Mouse (Mus musculus) central nervous system, embryonic 14 days (tissue): ENCODE data around the gene Rinl. TPM values are rescaled to one million over a fixed set of nuclear protein-coding genes. Genes with fewer than 3 reads are reported as not detected.

Experiments
- polyA plus RNA-seq: library from polyadenylated mRNA; depleted of rRNA; stranded (reverse); fragments of >200 nt; gene quantifications from 2 replicates; pipeline ENCODE4 v1.2.3, GENCODE M21; 2012; rRNA removed

Rinl gene
- polyA plus RNA-seq: 1.2 and 1.6 TPM in 2 replicates

DNA sequence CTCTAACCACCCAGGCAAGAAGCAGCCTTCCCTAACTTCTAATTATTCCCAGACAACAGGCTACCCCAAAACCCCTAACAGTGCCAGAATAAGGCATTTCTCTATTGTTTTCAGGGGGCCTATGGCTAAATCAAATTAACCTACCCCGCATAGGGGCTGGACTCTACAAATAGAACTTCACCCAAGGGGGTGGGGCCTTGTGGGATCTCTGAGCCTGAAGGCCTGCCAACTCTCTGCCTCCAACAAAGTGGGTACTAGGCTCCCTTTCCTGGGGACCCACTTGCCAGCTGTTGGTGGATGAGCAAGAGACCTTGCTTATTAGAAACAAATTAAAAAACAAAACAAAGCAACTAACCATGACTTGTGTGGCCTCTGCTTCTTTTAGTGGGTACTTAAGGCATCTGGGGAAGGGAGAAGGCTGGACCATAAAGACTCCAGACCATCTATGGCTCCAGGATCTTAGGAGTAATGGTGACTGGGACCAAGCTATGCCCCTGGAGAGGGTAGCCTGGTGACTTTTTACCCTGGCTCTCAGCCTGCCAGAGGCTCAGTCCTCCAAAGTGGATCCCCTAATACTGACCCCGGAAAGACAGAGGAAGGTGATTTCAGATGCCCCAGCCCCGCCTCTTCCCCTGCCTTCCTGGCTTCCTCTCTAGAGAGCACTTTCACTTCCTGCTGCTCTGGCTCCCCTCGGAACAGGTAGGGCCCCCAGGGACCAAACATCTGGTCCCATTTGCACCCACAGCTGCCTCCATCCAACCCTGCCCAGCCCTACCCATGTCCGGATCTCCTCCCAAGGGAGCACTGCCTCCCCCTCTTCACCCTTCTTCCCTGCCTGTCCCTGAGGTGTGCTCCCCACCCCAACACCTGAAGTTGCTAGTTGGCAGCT, at the start of gene Rinl:
Gene Rinl, plus strand, starts transcription at position 663 of the 889 bp plus-strand sequence.

DNA sequence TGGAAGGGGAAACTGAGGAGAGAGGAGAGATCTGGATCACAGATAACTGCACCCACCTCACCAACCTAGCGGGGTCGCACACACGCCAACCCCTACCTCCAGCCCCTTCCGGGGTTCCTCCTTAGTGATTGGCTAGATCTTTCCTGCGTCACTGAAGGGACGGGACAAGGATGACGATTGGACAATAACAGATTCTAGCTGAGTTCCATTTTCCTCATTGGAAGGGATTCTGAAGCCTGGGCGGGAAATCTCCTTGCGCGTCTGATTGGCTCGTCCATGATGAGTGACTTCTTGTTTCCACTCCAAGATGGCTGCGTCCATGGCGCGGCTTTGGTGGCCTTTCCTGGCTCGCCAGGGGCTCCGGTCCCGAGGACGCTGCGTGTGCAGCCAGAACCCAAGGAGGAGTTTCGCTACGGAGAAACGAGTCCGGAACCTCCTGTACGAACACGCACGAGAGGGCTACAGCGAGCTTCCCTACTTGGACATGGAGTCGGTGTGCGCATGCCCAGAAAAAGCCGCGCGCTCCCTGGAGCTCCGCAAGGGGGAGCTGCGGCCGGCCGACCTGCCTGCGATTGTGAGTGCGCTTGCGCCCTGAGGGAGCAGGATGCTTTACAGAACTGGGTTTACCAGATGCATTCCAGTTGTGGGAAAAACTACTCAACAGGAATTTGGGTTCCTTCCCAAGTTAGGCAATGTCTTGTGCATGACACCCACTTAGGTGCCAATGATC, 46.9 kb upstream of the Rinl start, which contains the start of the genes Mrps12 and Sars2:
Gene Mrps12, minus strand, starts transcription at position 112 of the 730 bp plus-strand sequence.
Gene Sars2, plus strand, starts transcription at position 284 of the 730 bp plus-strand sequence.

DNA sequence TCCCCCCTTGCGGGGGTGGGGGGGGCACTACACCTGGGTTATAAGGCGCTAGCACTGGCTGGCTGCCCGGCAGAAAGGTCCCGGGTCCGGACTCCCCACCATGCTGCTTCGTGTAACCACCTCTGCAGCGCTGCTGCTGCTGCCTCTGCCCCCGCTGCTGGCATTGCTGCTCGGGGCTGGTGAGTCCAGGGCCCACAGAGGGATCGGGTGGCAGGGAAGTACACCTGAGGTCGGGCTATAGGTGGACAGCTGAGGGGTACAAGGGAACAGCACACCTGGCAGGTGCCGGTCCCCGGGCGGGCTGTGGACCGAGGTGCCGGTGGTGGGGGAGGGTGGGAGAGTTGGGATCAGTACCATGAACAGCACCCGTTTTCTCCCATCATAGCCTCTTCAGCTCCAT, 32.7 kb upstream of the Rinl start, which contains the start of gene Ccer2:
Gene Ccer2, plus strand, starts transcription at position 96 of the 400 bp plus-strand sequence.

DNA sequence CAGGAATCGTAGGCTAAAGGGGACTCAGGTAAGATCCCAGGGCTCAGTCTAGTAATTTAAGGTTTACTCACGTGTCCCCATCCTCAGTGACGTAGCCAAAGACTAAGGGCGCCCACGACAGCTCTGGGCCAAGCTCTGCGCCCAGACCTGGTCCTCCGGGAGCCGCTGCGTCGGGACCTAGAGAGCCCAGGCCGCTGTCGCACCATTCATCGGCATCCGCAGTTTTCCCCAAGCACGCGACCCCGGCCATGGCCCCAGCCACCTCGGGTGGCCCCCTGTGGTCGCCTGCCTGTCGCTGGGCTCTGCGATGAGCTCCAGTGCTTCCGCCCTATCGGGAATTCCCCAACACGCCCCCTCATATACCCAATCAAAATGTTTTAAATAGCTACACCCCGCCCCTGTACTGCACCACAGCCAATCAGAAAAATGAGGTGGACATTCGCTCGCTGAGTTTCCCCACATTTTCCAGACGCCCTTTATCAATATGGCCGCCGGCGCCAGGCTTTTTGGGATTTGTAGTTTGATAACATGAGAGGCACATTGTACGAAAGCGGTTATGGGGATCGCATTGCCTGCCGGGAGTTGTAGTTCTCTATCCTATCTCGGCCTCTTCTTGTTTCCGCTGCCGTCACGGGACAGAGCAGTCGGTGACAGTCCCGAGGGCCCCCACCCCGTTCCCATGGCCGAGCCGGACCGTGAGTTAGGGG, 22.4 kb upstream of the Rinl start, which contains the start of gene Sirt2:
Gene Sirt2, plus strand, starts transcription at position 563 of the 707 bp plus-strand sequence.

DNA sequence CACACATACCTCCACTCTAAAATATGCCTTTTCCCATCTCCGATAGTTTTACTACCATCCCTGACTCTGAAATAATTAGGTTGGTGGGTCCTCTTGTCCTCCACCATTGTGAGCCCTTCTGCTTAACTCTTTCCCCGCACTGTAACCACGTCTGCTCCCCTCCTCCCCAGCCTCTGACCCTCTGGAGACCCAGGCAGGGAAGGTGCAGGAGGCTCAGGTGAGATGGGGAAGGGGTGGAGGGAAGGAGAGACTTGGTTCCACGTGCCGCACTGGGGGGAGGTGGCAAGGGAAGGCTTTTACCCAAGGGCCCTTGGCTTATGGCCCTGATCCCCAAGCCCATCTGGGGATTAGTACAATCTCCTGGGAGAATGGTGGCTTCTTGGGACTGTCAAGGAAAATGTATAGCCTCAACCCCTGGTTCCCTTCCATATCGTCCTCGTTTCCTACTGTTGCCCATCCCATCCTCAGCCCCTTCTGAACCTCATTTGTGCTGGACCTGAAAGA, 21.3 kb upstream of the Rinl start, which contains the start of gene Nfkbib:
Gene Nfkbib, minus strand, starts transcription at position 51 of the 504 bp plus-strand sequence.

DNA sequence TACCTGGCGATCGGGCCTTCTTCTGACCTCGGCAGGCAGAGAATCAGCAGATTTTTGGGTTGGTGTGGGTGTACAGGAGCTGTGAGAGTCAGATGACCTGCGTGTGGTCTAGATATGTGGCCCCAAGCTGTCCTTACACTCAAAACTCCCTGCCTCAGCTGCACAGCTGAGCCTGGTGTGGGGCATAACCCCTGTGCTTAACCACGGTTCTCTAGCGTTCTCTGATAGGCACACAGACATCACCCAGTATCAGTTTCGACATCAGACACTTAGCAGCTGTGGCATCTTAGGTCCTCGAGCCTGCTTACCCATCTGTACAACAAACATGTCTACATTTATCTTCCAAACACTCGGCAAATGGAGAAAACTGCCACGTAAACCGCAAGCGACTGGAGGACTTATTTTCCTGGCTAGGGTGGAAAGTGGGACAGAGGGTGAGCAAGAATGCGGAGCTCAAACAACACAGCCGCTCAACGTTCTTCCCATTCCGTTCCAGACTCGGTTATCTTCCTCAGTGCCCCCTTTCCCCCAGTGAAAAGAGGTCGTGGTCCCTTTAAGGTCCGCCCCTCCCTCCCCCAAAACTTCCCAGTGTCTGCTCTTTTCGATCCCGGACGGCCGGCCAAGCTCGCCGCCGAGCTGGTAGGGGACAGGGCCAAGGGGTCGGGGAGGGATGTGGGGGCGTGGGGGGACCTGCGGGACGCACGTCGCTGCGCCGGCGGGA, 19.6 kb downstream of the Rinl start, which contains the start of gene Hnrnpl:
Gene Hnrnpl, plus strand, starts transcription at position 321 of the 721 bp plus-strand sequence.

DNA sequence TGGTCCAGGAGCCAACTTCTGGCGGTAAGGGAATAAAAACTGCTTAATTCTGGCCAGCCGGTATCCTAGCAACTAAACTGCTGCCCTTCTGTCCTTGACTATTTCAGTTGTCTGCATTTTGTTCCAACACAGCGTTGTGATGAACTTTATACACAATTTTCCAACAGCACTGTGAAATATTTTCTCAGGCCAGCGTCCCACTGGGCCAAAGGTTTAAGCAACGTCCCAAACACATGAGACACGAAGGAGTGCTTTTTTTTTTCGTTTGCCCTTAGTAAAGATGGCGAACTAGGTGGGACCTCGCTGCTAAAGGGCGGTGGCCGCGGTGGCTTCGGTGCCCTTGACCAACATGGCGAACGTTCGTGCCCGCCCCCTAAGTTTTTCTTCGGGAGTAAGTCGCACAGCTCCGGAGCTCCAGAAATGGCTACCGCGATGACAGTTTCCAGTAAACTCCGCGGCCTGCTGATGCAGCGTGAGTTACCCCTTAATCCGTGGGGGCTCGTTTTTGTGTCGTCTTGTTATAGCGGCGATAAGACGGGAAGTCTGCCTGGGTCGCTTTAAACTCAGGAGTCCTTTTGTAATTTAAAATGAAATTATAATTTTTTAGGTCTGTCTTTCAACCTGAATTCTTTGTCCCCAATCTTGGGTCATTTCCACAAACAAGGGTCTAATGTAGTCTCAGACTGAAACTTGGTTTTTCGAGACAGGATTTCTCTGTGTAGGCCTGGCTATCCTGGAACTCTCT, 36.3 kb downstream of the Rinl start, which contains the start of gene Ech1:
Gene Ech1, plus strand, starts transcription at position 277 of the 745 bp plus-strand sequence.

DNA sequence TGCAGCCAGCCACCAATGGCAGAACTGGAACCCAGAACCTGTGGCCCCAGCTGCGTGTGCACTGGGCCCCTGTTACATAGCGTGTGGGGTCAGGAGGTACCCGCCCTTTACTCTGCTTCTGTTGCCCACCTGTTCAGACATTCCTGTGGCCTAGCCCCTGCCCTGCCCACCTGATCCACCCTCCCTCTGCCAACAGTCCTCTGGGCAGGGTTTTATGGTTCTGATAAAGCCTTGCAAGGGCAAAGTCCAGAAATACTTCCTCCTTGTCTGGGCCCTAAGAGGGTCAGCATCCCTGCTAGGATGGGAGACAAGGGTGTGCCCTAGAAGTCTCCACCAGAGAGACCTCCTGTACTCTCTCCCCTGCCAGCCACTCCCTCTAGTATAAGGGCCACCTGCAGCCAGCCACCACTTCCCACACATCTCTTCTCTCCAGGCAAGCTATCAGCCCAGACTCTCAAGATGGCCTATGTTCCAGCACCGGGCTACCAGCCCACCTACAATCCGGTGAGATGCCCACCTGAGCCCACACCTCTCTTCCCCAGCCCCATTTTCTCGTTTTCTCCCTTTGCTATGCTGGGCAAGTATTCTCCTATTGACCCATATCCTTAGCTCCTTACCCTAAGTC, 45.1 kb downstream of the Rinl start, which contains the start of gene Lgals4:
Gene Lgals4, plus strand, starts transcription at position 132 of the 625 bp plus-strand sequence.

Other genes with a start within 250 kb of the Rinl start
- not detected in 2 replicates for gene Sycn, start 248.1 kb upstream of the Rinl start, polyA plus RNA-seq
- 0.10 and 0.20 TPM in 2 replicates for gene Nccrp1, start 241.7 kb upstream of the Rinl start, polyA plus RNA-seq
- 66.8 and 66.9 TPM in 2 replicates for gene Samd4b, start 190.8 kb upstream of the Rinl start, polyA plus RNA-seq
- gene Pak4, start 190.8 kb upstream of the Rinl start, polyA plus RNA-seq: 20.4 and 22.5 TPM in 2 replicates
- gene Acp7, start 157.6 kb upstream of the Rinl start, polyA plus RNA-seq: 0.05 and 0.28 TPM in 2 replicates
- gene Fbxo27, start 96.1 kb upstream of the Rinl start, polyA plus RNA-seq: 15.2 and 21.5 TPM in 2 replicates
- 3.9 and 9.2 TPM in 2 replicates for gene Fbxo17, start 72.2 kb upstream of the Rinl start, polyA plus RNA-seq
- 76.2 and 79.2 TPM in 2 replicates for gene Mrps12, start 47.1 kb upstream of the Rinl start, polyA plus RNA-seq
- gene Sars2, start 47.0 kb upstream of the Rinl start, polyA plus RNA-seq: 24.8 and 27.0 TPM in 2 replicates
- 0.38 and 1.3 TPM in 2 replicates for gene Ccer2, start 32.8 kb upstream of the Rinl start, polyA plus RNA-seq
- gene Sirt2, start 22.2 kb upstream of the Rinl start, polyA plus RNA-seq: 122 and 125 TPM in 2 replicates
- 37.7 and 39.0 TPM in 2 replicates for gene Nfkbib, start 21.5 kb upstream of the Rinl start, polyA plus RNA-seq
- 479 and 480 TPM in 2 replicates for gene Hnrnpl, start 19.6 kb downstream of the Rinl start, polyA plus RNA-seq
- 74.0 and 89.9 TPM in 2 replicates for gene Ech1, start 36.2 kb downstream of the Rinl start, polyA plus RNA-seq
- gene Lgals4, start 44.9 kb downstream of the Rinl start, polyA plus RNA-seq: 7.4 and 9.6 TPM in 2 replicates
- gene Lgals7, start 74.9 kb downstream of the Rinl start, polyA plus RNA-seq: 16.7 and 30.1 TPM in 2 replicates
- gene Capn12, start 92.5 kb downstream of the Rinl start, polyA plus RNA-seq: 0.06 and 0.08 TPM in 2 replicates
- gene Actn4, start 173.4 kb downstream of the Rinl start, polyA plus RNA-seq: 159 and 181 TPM in 2 replicates
- 433 and 449 TPM in 2 replicates for gene Eif3k, start 192.9 kb downstream of the Rinl start, polyA plus RNA-seq
- gene Map4k1, start 193.1 kb downstream of the Rinl start, polyA plus RNA-seq: 7.6 and 9.0 TPM in 2 replicates